Mouse (Mus musculus): ENCODE measurements around the gene Gm5142.

The Gm5142 gene

DNA sequence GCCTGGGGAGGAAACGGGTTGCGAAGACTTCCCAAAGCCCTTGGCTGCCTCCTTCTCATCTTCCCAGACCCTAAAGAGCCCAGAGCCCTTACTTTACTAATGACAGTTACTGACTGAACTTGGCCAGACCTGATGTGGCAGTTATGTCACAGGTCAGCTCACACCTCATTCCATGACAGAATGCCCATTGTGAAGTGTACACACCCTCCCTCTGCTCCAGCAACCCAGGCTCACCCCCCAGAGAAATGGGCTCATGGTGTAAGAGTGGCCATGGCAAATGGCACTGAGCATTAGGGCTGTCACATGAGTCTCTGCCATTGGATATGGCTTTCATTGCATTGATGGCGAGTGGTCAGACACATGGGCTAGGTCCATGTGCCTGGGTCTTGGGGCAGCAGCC lies at the start of gene Gm5142:
TSS of gene Gm5142 (minus strand) at position 101 of the 400 bp plus-strand sequence.
- no peak for DNase-seq (ENCODE audit: low spot score)

DNA sequence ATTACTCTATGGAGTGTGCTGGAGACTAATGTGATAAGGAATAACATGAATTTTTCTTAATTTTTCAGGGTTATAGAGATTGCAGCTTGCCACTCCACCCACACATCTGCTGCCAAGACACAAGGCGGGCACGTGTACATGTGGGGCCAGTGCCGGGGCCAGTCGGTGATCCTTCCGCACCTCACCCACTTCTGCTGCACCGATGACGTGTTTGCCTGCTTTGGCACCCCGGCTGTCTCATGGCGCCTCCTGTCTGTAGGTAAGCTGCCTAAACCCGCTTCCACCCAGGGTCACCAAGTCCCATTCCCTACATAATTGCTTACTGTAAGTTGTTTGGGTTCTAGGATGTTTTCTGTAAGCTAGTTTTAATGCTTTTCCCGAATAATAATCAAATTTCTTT lies 47.7 kb upstream of the Gm5142 start:
- DNase-seq (ENCODE audit: low spot score) = no peak

DNA sequence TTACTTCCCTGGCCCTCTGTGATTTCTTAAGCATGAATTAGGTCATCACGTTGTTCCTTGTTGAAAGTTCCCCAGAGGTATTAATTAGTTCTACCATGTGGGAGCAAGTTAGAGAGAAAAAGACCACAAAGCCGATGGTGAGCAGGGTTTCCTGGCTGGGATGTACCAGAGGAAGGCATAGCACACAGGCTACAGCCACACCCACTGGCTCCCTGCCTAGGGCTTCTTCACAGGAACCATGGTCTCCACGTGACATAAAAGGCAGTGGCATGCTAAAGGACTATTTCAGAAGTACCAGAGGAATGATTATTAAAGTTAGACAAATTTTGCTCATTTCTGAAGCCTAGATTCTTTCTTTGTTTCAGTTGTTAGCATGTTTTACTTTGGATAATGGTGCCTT lies 40.7 kb upstream of the Gm5142 start:
- no peak for DNase-seq (ENCODE audit: low spot score)

DNA sequence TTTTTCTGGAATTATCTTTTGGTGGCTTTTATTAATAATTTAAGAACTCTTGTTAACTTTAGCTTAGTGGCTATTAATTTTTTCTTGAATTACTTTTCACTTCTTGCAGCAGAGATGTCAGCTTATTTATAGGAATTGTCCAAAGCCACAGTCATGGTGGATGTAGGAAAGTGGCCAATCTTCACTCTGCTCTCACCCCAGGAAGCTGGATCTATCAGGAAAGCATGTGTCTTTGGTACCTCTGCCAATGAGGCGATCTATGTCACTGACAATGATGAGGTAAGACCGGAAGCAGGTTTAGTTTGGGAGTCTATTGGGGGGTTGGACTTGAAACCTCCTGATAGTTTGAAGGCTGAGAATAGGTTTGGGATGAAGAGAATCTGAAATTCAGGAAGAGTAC lies 31.3 kb upstream of the Gm5142 start:
- DNase-seq (ENCODE audit: low spot score) = no peak

DNA sequence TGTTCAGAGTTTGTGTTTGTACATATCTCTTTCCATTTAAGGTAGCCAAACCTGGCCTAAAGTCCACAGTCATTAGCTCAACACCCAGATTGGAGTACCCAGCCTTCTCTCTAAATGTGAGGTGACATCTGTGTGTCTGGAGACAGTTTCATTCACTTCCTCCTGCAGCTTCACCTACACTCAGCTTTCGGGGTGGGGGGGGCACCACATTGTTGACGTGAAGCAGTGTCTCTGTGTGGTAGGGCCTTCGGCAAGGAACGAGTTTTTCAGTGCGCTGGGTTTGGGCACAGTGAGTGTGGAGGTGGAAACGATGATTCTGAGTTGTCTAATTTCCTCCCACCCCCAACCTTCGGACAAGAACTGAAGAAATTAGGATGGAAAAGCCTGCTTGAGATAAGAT lies 30.5 kb upstream of the Gm5142 start:
- DNase-seq (ENCODE audit: low spot score) = no peak

DNA sequence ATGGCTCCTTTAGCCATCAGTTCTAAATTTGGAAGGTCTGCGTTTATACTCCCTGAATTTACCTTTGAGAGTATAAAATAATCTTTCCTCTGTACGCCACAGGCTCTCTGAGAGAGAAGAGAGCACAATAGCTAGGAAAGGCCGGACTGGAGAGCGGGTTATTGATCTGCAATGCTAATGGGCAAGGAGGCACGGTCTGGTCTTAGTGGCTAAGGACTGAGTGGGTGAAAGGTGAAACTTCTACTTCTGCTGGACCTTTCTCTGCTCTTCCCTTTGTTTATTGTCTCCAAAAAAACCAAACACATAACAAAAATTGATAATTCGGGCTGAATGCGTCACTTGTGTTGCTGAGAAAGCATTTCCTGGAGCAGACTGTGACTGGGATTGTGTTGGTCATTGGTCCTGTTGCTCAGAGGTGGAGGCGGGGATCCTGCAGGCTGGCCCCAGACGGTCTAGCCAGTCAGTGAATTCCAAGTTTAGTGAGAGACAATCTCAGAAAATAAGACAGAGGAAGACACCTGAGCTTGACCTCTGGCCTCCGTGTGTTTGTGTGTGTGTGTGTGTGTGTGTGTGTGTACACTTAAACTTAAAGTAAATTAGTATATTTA lies 27.5 kb upstream of the Gm5142 start:
- DNase-seq (ENCODE audit: low spot score) = no peak

DNA sequence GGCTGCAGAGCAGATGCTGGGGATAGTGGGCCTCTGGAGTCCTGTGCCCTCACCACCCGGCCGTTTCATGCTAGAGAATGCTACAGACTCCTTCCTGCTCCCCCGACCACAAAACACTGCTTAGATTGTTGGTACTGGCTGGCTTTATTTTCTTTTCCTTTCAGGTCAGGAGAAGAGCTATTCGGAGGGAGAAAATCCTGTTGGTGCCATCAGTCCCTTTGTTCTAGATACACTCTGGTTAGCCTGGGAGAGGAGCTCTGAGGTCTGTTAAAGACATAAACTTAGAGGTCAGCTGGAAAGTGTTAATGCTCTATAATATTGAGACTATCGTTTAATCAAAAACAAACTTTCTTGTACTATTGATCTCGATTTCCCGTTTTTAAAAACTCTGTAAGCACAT lies 26.9 kb upstream of the Gm5142 start:
- no peak for DNase-seq (ENCODE audit: low spot score)

DNA sequence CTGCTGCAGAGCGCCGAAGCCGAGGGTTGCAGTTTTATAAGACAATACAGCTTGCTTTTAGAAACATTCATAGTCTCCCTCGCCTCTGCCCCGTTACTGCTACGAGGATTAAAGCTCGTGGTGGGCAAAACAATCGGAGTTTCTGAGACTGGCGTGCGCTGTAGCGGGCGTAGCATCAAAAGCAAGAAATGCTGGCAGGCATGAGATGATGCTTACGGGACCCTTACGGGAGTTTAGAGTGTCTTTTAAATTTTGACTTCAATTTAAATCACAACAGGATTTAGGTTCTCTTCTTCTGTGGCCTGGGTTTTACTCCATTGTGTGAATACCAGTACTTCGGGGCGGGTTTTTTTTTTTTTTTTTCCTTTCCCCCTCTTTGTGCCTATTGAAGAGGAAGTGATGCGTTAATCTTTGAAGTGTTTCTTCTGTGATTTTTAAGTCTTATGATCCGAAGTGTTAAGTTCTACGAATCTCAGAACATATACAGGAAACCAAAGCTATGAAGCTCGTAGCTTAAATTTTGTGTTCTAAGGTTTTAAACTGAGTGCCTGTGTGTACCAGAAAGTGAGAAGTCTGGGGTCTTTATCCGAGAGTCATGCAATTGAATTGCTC lies 23.2 kb upstream of the Gm5142 start:
- no peak for DNase-seq (ENCODE audit: low spot score)

DNA sequence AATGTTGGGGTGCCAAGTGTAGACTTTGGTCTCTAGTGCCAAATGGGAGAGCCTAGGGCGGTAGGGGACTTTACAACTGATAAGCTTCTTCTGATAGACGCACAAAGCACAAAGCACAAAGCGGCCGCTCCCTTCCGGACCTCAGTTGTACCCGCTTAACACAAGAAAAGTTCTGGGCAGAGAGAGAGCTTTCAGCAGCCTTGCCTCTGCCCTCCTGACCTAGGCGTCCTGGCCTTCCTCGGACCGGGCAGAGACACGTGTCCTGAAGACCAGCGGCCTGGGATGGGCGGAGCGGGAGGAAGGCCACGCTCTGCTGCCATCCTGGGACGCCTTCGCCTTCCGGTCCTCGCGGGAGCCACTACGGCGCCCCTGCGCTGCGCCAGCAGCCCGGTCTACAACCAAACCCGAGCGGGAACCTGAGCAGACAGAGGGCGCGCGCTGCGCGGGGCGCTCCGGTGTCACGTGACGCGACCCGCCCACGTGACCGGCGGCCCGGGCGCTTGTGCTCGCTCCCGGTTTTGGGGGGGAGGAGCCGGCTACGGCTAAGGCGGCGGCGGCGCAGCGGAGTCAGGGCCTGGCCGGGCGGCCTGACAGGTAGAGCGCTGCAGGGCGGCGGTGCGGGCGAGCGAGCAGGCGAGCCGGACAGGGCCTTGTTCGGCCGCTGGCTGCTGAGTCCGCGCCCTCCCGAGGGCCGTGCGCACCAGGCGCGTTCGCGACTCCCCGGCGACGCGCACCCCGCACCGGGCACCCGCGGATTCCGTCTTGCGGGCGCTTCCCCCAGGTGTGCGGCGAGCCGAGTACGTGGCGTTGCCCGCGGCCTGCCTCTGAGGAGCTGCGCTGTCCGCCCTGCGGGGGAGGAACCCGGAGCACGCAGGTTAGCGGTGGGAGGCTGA lies 22.4 kb upstream of the Gm5142 start, which contains the start of gene Rcbtb1:
TSS of gene Rcbtb1 (plus strand) at position 499 of the 893 bp plus-strand sequence.
- peak; percentile 95 for DNase-seq (ENCODE audit: low spot score)

DNA sequence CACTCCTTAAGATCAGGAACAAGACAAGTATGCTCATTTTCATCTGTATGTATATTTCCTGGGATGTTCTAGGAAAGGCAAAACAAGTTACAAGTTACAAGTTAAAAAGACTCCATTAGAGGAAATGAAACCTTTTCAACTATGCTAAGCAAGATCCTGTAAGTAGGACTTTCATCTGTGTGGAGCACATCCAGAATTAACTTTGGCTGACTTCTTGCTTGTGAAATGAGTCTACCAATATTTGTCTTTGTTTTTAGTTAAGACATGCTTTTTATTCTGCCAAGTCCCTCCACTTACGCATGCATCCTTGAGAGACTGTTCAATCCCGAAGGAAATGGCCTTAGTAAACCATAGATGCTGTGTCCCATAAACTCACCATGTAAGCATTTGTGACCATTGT lies 7.6 kb upstream of the Gm5142 start:
- DNase-seq (ENCODE audit: low spot score) = no peak

DNA sequence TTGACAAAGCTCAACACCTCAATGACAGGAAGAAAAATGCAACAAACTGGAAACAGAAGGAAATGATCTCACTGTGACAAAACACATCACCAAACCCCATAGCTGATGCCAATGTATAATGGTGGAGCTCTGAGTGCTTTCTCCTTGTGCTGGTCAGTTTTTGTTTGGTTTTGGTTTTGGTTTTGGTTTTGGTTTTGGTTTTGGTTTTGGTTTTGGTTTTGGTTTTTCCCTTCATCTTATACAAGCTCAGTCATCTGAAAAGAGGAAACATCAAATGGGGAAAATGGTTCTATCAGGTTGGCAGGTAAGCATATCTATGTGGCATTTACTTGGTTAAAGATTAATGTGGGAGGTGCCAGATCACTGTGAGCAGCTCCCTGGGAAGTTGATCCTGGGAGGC lies 7.0 kb upstream of the Gm5142 start:
- no peak for DNase-seq (ENCODE audit: low spot score)

DNA sequence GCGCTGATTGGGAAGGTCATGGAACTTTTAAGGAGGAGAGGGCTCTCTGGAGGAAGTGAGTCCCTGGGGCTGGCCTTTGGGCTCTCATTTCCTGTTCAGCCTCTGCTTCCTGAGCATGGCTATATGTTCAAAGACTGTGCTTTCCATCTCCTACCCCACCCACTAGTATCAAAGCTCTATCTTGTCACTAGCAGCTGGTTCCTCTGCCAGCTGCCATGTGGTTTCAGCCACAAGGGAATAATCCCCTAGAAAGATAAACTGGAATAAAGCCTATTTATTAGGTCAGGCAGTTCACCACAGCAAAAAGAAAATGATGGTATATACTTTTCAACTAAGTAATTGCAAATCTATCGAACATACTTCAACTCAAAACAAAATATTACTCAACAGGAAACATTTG lies 4.2 kb upstream of the Gm5142 start:
- no peak for DNase-seq (ENCODE audit: low spot score)

DNA sequence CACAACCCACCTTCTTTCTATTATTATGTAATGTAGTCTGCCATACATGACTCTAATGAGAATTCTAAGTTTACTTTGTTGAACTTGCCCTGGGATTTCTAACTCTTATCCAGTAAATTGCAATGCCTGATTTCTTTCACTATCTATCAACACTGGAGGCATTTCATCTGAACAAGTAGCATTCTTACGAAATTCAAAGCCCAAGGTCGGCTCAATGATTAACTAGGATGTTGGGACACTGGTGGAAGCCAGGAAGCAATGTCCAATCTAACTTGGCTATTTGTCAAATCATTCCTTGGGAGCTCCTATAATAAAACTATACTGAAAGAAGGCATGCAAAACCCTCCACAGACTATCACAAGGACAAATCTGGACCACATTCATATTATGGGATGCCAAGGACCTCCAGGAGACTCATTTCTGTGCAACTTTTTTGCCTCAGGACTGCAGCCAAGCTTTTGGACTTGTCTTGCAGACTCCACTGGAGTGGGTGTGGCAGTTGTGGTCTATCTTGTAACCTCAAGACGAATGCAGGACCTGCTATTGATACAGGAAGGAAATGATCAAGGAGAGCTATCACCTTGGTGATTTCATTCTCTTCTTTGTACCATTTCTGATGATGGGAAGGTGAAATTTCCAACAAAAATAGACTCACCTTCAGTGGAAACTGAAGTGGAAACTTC lies 21.4 kb downstream of the Gm5142 start:
- no peak for DNase-seq (ENCODE audit: low spot score)

DNA sequence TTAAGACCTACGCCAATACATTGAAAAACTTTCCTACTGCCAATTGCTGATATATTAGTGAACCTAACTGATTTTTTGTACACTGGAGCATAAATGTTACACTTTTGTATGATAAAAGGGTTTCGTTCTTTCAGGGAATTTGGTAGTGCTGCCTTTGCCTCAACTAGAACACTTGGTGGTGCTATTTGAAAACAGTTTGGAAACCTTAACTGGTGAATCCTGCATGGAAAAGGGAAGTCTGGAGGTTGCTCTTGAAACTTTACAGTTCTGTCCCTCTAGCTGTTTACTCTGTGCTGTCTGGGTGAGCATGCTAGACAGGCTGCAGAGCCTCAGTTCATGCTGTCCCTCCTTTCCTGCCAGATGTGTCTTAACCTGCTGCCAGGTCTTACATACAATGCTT lies 23.0 kb downstream of the Gm5142 start:
- no peak for DNase-seq (ENCODE audit: low spot score)

DNA sequence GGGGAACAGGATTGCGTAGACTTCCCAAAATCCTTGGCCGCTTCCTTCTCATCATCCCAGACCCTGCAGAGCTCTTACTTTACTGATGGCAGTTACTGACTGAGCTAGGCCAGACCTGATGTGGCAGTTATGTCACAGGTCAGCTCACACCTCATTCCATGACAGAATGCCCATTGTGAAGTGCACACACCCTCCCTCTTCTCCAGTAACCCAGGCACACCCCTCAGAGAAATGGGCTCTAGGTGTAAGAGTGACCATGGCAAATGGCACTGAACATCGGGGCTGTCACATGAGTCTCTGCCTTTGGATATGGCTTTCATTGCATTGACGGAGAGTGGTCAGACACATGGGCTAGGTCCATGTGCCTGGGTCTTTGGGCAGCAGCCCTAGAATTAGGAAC lies 35.8 kb downstream of the Gm5142 start, which contains the start of gene 1700129C05Rik:
TSS of gene 1700129C05Rik (minus strand) at position 101 of the 400 bp plus-strand sequence.
- DNase-seq (ENCODE audit: low spot score) = no peak

DNA sequence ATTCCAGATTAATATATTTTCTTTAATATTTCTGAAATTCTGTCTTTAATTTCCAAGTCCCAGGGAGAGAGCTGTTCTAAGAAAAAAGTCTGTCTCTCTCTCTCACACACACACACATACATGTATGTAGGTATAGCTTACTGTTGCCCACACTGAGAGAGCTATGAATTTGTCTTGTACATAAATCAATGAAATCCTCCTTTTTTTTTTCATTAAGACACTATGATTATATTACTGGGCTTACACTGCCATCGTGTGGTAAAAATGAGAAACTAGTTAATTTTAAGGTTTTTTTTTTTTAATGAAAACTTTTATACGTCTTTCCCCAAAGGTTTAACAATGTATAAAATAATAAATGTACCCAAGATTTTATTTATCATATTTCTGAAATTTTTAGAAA lies 64.3 kb downstream of the Gm5142 start:
- DNase-seq (ENCODE audit: low spot score) = no peak
